Mouse (Mus musculus) midbrain, embryonic 12.5 days (tissue): Measurements from ENCODE around the gene Fam111a. TPM values are rescaled to one million over a fixed set of nuclear protein-coding genes. Genes with fewer than 3 reads are reported as not detected.

Experiments used
- ATAC-seq: fragments of 200-750 bp; cut with Nextera tagmentation; 2 replicates; pipeline ENCODE4 v1.8.0; 2017; ENCODE audit warnings: low read depth, moderate TSS enrichment, moderate library complexity; ENCODE audit not compliant: low FRiP score
- H3K27ac ChIP-seq: fragments of 300-500 bp; sonication (generic); replicated peaks from 2 replicates; pipeline ENCODE4 v1.5.1; 2016; ENCODE audit warnings: mild to moderate bottlenecking
- H3K27me3 ChIP-seq: fragments of 300-500 bp; sonication (generic); 2 replicates; pipeline ENCODE4 v1.6.1; 2016; ENCODE audit warnings: mild to moderate bottlenecking
- H3K36me3 ChIP-seq: fragments of 300-500 bp; sonication (generic); 2 replicates; pipeline ENCODE4 v1.6.1; 2016
- H3K4me1 ChIP-seq: fragments of 300-500 bp; sonication (generic); 2 replicates; pipeline ENCODE4 v1.6.1; 2016
- H3K4me2 ChIP-seq: fragments of 300-500 bp; sonication (generic); replicated peaks from 2 replicates; pipeline ENCODE4 v1.6.1; 2016; ENCODE audit warnings: mild to moderate bottlenecking, moderate library complexity
- H3K4me3 ChIP-seq: fragments of 300-500 bp; sonication (generic); 2 replicates; pipeline ENCODE4 v1.5.1; 2016; ENCODE audit warnings: mild to moderate bottlenecking
- H3K9ac ChIP-seq: fragments of 300-500 bp; sonication (generic); replicated peaks from 2 replicates; pipeline ENCODE4 v1.6.1; 2016; ENCODE audit warnings: mild to moderate bottlenecking, moderate library complexity
- H3K9me3 ChIP-seq: fragments of 300-500 bp; sonication (generic); 2 replicates; pipeline ENCODE4 v1.6.1; 2016; ENCODE audit warnings: mild to moderate bottlenecking
- WGBS: fragments of 180-500 bp; shearing (Covaris S2); methylation state at CpG from one replicate; pipeline ENCODE4 v1.1.7; 2016; 5-methylcytosine and 5-hydroxymethylcytosine counted together
- polyA plus RNA-seq: library from polyadenylated mRNA; unstranded; fragments of >200 nt; fragmentation: Nextera tagmentation; extraction: Ambion mirVana; gene quantifications from 2 replicates; pipeline ENCODE4 v1.2.1, GENCODE M21; 2016

Fam111a gene
- polyA plus RNA-seq, 1 experiment from 2014 or later: 16.7 TPM

DNA sequence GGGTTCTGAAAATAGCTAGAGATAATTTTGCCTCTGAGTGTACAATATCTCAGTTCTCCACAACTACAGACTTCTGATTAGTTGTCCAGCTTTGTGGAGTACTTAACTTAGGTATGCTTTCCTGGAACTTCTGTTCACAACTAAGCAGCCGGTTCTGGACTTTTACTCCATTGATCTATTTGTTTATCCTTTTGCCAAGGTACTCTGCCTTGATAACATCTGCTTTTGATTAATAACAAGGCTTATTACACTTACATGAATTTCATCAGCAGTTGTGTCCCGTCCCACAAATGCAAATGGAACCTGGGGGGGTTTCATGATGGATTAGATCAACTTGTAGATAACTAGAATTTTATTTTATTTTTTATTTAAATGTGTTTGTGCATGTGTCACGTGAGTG, 91.3 kb downstream of the Fam111a start:
- no peaks in the 10 kb centered on the region for H3K36me3 ChIP-seq
- no peak overlapping the region for H3K4me3 ChIP-seq
- no peak overlapping the region for H3K9ac ChIP-seq
- H3K4me2 ChIP-seq: no peak overlapping the region
- no peak for ATAC-seq
- no peaks in the 10 kb centered on the region for H3K9me3 ChIP-seq
- no peak overlapping the region for H3K27ac ChIP-seq
- WGBS: 75% methylated on average over 3 of the region's 3 CpGs
- no peaks in the 10 kb centered on the region for H3K27me3 ChIP-seq
- no peaks in the 10 kb centered on the region for H3K4me1 ChIP-seq

DNA sequence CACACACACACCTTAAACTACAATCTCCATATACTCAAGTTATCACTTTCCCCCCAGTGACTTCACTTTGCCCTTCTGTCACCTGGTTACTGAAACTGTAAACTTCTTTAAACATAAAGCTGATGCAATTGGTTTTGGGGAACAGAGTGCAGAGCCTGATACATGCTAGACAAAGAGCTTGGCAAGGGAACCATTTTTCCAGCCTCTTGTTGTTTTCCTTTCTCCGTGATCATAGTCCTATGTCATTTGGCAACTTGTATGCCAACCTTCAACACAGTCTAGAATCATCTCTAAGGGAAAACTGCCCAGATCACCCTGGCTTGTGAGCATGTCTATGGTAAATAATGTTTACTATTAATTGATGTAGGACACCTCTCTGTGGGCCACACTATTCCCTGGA, 92.5 kb downstream of the Fam111a start:
- Histone ChIP-seq H3K9ac (no peak overlapping the region), H3K9me3 (no peaks in the 10 kb centered on the region), H3K27me3 (no peaks in the 10 kb centered on the region), H3K36me3 (no peaks in the 10 kb centered on the region), H3K4me3 (no peak overlapping the region), H3K4me1 (no peaks in the 10 kb centered on the region), H3K4me2 (no peak overlapping the region), H3K27ac (no peak overlapping the region)
- no peak for ATAC-seq
- 75% methylated on average over 1 of the region's 1 CpGs for WGBS

Other genes starting within 250 kb of the Fam111a start
- not detected in 2 replicates for gene Olfr1436, start 246.6 kb upstream of the Fam111a start, polyA plus RNA-seq
- gene Olfr1437, start 220.6 kb upstream of the Fam111a start, polyA plus RNA-seq: not detected in 2 replicates
- not detected in 2 replicates for gene Olfr1438-ps1, start 209.8 kb upstream of the Fam111a start, polyA plus RNA-seq
- gene Olfr1440, start 158.5 kb upstream of the Fam111a start, polyA plus RNA-seq: not detected in 2 replicates
- not detected in 2 replicates for gene Olfr1441, start 128.3 kb upstream of the Fam111a start, polyA plus RNA-seq
- gene Pfpl, start 117.8 kb upstream of the Fam111a start, polyA plus RNA-seq: not detected in 2 replicates
- 0.43 and 0.48 TPM in 2 replicates for gene Mpeg1, start 85.0 kb upstream of the Fam111a start, polyA plus RNA-seq
- gene Dtx4, start 44.3 kb upstream of the Fam111a start, polyA plus RNA-seq: 63.5 and 67.3 TPM in 2 replicates
- not detected in 2 replicates for gene Gm4952, start 54.2 kb downstream of the Fam111a start, polyA plus RNA-seq
- not detected in 2 replicates for gene Glyat, start 87.6 kb downstream of the Fam111a start, polyA plus RNA-seq
- not detected in 2 replicates for gene Olfr1442, start 124.7 kb downstream of the Fam111a start, polyA plus RNA-seq
- gene Olfr1443, start 132.4 kb downstream of the Fam111a start, polyA plus RNA-seq: not detected in 2 replicates
- not detected in 2 replicates for gene Keg1, start 150.0 kb downstream of the Fam111a start, polyA plus RNA-seq
- gene Cntf, start 219.9 kb downstream of the Fam111a start, polyA plus RNA-seq: 1.6 TPM in 2 replicates